Mouse (Mus musculus): ENCODE data around the gene Rbfox3.

DNA sequence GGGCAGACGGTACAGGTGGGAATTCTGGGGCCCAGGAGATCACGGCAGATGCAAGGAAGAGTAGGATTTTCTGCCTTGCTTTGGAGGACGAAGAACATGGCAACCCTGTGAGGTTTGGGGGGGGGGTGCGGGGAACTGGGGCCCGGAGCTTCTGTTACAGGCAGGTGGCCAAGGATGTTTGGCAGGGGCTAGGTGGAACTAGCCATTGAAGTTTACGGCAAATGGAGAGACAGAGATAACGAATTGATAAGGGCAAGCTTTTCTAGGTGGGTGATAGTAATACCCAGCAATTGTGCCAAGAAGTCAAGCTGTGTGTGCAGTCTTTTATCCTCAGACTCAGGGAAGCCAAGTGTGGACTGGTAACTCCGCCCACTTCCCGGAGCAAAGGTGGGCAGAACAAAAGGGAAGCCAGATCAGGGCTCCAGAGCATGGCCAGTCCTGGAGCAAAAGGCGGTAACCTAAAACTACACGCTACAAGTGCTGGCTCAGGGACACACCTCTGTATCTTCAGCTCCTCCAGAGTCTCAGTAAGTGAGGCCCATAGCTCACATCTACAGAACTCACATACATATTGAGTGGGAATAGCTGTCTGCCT, 443.9 kb downstream of the Rbfox3 start:
- no peak for TF ChIP-seq CTCF (conservative IDR thresholded peaks at IDR 0.05; ENCODE audit: low read length)
- TF ChIP-seq POU5F1 (IDR thresholded peaks at IDR 0.05; ENCODE audit: borderline replicate concordance, low read length): no peak
